Mouse (Mus musculus): ENCODE measurements at regions not wholly inside any gene's neighbourhood (a gene's known extent, or its start where the extent isn't known, plus 50 kb on each side); places are given as distances from the start of the nearest gene placed in this dataset.

GRCm38 (mm10) chr12:29124079-29124668 lies 372.6 kb downstream of the Eipr1 start:
- DNase-seq, result no peak

GRCm38 (mm10) chr12:29128844-29129243 lies 377.2 kb downstream of the Eipr1 start:
- peak; percentile 41 for DNase-seq

- DNase-seq, result no peak
Observed at GRCm38 (mm10) chr12:29129331-29129730, 377.7 kb downstream of the Eipr1 start.

- no peak for DNase-seq
Observed at GRCm38 (mm10) chr12:29134326-29134725, 382.7 kb downstream of the Eipr1 start.

GRCm38 (mm10) chr12:29136850-29137268 lies 385.3 kb downstream of the Eipr1 start:
- peak; percentile 70 for DNase-seq

GRCm38 (mm10) chr12:29137455-29137854 lies 385.9 kb downstream of the Eipr1 start:
- no peak for DNase-seq

- no peak for DNase-seq
Observed at GRCm38 (mm10) chr12:29140576-29140975, 387.6 kb upstream of the Myt1l start.

- DNase-seq, result peak; percentile 70
Observed at GRCm38 (mm10) chr12:29141132-29141531, 387.1 kb upstream of the Myt1l start.

GRCm38 (mm10) chr12:29141855-29142254 lies 386.3 kb upstream of the Myt1l start:
- DNase-seq, result no peak

GRCm38 (mm10) chr12:29143297-29143696 lies 384.9 kb upstream of the Myt1l start:
- peak; percentile 82 for DNase-seq

GRCm38 (mm10) chr12:29160920-29161319 lies 367.3 kb upstream of the Myt1l start:
- DNase-seq, result no peak

GRCm38 (mm10) chr12:29161546-29161945 lies 366.6 kb upstream of the Myt1l start:
- DNase-seq, result no peak

GRCm38 (mm10) chr12:29164701-29165100 lies 363.5 kb upstream of the Myt1l start:
- no peak for DNase-seq

- no peak for DNase-seq
Observed at GRCm38 (mm10) chr12:29166316-29166715, 361.9 kb upstream of the Myt1l start.

GRCm38 (mm10) chr12:29167922-29168321 lies 360.3 kb upstream of the Myt1l start:
- no peak for DNase-seq

GRCm38 (mm10) chr12:29175698-29176440 lies 352.3 kb upstream of the Myt1l start:
- no peak for DNase-seq

- DNase-seq, result peak; percentile 23
Observed at GRCm38 (mm10) chr12:29177145-29177544, 351.0 kb upstream of the Myt1l start.

GRCm38 (mm10) chr12:29178168-29178895 lies 349.9 kb upstream of the Myt1l start:
- no peak for DNase-seq

- DNase-seq, result no peak
Observed at GRCm38 (mm10) chr12:29179405-29179804, 348.8 kb upstream of the Myt1l start.

- no peak for DNase-seq
Observed at GRCm38 (mm10) chr12:29180576-29180975, 347.6 kb upstream of the Myt1l start.

- DNase-seq, result no peak
Observed at GRCm38 (mm10) chr12:29187619-29188018, 340.6 kb upstream of the Myt1l start.

GRCm38 (mm10) chr12:29192391-29192790 lies 335.8 kb upstream of the Myt1l start:
- DNase-seq, result no peak

GRCm38 (mm10) chr12:29211946-29212345 lies 316.2 kb upstream of the Myt1l start:
- DNase-seq, result no peak

GRCm38 (mm10) chr12:29213625-29214024 lies 314.6 kb upstream of the Myt1l start:
- no peak for DNase-seq
